Mouse (Mus musculus) lung, adult 2 months (tissue): ENCODE data around the gene Zfp1. TPM values are rescaled to one million over a fixed set of nuclear protein-coding genes. Genes with fewer than 3 reads are reported as not detected.

Source experiments
- DNase-seq: peaks from one replicate; pipeline ENCODE4 v3.0.0; 2022
- H3K4me1 ChIP-seq: fragments of 200-500 bp; 2 replicates; pipeline ENCODE4 v1.6.1; 2011; ENCODE audit warnings: low read length; ENCODE audit not compliant: control insufficient read depth, insufficient read depth
- H3K4me3 ChIP-seq: fragments of 200-500 bp; replicated peaks from 2 replicates; pipeline ENCODE3; 2011; ENCODE audit warnings: low read depth, mild to moderate bottlenecking, control low read depth, low read length; ENCODE audit errors: extremely low read depth
- CTCF ChIP-seq: fragments of 200-500 bp; IDR thresholded peaks from 2 replicates; pipeline ENCODE4 v1.5.1; 2011; ENCODE audit warnings: mild to moderate bottlenecking, low read length, control low read depth; ENCODE audit not compliant: insufficient read depth
- POLR2A ChIP-seq: fragments of 200-500 bp; IDR thresholded peaks from 2 replicates; pipeline ENCODE4 v1.6.1; 2011; ENCODE audit warnings: low read depth, mild to moderate bottlenecking, control low read depth, low read length, borderline replicate concordance; ENCODE audit errors: extremely low read depth
- WGBS: fragments of 180-500 bp; shearing (Covaris S2); methylation state at CpG from one replicate; pipeline ENCODE4 v1.1.7; 2018; 5-methylcytosine and 5-hydroxymethylcytosine counted together
- polyA plus RNA-seq: library from polyadenylated mRNA; depleted of rRNA; stranded (reverse); fragments of >200 nt; gene quantifications from 2 replicates; pipeline ENCODE4 v1.2.3, GENCODE M21; 2012; rRNA removed

Zfp1 gene
- polyA plus RNA-seq, 1 experiment = 4.8 TPM

GRCm38 (mm10) chr8:111714295-111714694, 71.1 kb downstream of the Zfp1 start:
- Histone ChIP-seq H3K4me3 (no peak overlapping the region), H3K4me1 (peaks cover 13% of the 10 kb centered on the region)
- no peak for DNase-seq
- TF ChIP-seq POLR2A = no peak
- TF ChIP-seq CTCF = no peak
- 92% methylated on average over 12 of the region's 12 CpGs for WGBS

GRCm38 (mm10) chr8:111715514-111715913, 72.3 kb downstream of the Zfp1 start:
- WGBS = 84% methylated on average over 13 of the region's 13 CpGs
- TF ChIP-seq POLR2A (no peak), CTCF (no peak)
- H3K4me3 ChIP-seq = no peak overlapping the region
- no peak for DNase-seq
- H3K4me1 ChIP-seq = peaks cover 13% of the 10 kb centered on the region

- DNase-seq = no peak
- Histone ChIP-seq H3K4me3 (no peak overlapping the region), H3K4me1 (peaks cover 13% of the 10 kb centered on the region)
- TF ChIP-seq POLR2A (no peak), CTCF (no peak)
- WGBS = 54% methylated on average over 10 of the region's 10 CpGs
Observed at GRCm38 (mm10) chr8:111716603-111717487, 73.6 kb downstream of the Zfp1 start.

- 64% methylated on average over 4 of the region's 4 CpGs for WGBS
- no peak overlapping the region for H3K4me3 ChIP-seq
- DNase-seq = no peak
- TF ChIP-seq POLR2A (no peak), CTCF (no peak)
- H3K4me1 ChIP-seq = peaks cover 13% of the 10 kb centered on the region
Observed at GRCm38 (mm10) chr8:111717488-111717792, 74.2 kb downstream of the Zfp1 start.

GRCm38 (mm10) chr8:111717866-111718265, 74.7 kb downstream of the Zfp1 start:
- DNase-seq = no peak
- TF ChIP-seq POLR2A (no peak), CTCF (peak; percentile 61)
- H3K4me1 ChIP-seq = peaks cover 13% of the 10 kb centered on the region
- 38% methylated on average over 6 of the region's 6 CpGs for WGBS
- no peak overlapping the region for H3K4me3 ChIP-seq

- Histone ChIP-seq H3K4me3 (no peak overlapping the region), H3K4me1 (peaks cover 13% of the 10 kb centered on the region)
- TF ChIP-seq CTCF (no peak), POLR2A (no peak)
- 47% methylated on average over 5 of the region's 5 CpGs for WGBS
- DNase-seq = no peak
Observed at GRCm38 (mm10) chr8:111718937-111719336, 75.7 kb downstream of the Zfp1 start.

- DNase-seq = no peak
- no peak overlapping the region for H3K4me3 ChIP-seq
- WGBS = 40% methylated on average over 4 of the region's 4 CpGs
- H3K4me1 ChIP-seq = peaks cover 19% of the 10 kb centered on the region
- TF ChIP-seq CTCF (no peak), POLR2A (no peak)
Observed at GRCm38 (mm10) chr8:111720115-111720544, 76.9 kb downstream of the Zfp1 start.

Other genes with a start within 250 kb of the Zfp1 start
- 0.80 and 1.3 TPM in 2 replicates for gene Fa2h, start 249.6 kb upstream of the Zfp1 start, polyA plus RNA-seq
- 6.7 and 8.9 TPM in 2 replicates for gene Wdr59, start 121.3 kb upstream of the Zfp1 start, polyA plus RNA-seq
- gene Znrf1, start 107.3 kb upstream of the Zfp1 start, polyA plus RNA-seq = 103 and 116 TPM in 2 replicates
- 8.8 and 9.4 TPM in 2 replicates for gene Ldhd, start 13.0 kb upstream of the Zfp1 start, polyA plus RNA-seq
- gene Ctrb1, start 47.6 kb downstream of the Zfp1 start, polyA plus RNA-seq = 1.5 and 59.1 TPM in 2 replicates
- gene Bcar1, start 100.4 kb downstream of the Zfp1 start, polyA plus RNA-seq = 81.4 and 87.7 TPM in 2 replicates
- 3.6 and 7.9 TPM in 2 replicates for gene Cfdp1, start 210.9 kb downstream of the Zfp1 start, polyA plus RNA-seq
- 4.0 and 5.0 TPM in 2 replicates for gene Tmem170, start 233.3 kb downstream of the Zfp1 start, polyA plus RNA-seq